Mouse (Mus musculus): Measurements from ENCODE around the gene Cdh13. TPM values are rescaled to one million over a fixed set of nuclear protein-coding genes. Genes with fewer than 3 reads are reported as not detected.

Gene Cdh13
- polyA plus RNA-seq, 1 experiment from 2014 or later, result 18.5 TPM

DNA sequence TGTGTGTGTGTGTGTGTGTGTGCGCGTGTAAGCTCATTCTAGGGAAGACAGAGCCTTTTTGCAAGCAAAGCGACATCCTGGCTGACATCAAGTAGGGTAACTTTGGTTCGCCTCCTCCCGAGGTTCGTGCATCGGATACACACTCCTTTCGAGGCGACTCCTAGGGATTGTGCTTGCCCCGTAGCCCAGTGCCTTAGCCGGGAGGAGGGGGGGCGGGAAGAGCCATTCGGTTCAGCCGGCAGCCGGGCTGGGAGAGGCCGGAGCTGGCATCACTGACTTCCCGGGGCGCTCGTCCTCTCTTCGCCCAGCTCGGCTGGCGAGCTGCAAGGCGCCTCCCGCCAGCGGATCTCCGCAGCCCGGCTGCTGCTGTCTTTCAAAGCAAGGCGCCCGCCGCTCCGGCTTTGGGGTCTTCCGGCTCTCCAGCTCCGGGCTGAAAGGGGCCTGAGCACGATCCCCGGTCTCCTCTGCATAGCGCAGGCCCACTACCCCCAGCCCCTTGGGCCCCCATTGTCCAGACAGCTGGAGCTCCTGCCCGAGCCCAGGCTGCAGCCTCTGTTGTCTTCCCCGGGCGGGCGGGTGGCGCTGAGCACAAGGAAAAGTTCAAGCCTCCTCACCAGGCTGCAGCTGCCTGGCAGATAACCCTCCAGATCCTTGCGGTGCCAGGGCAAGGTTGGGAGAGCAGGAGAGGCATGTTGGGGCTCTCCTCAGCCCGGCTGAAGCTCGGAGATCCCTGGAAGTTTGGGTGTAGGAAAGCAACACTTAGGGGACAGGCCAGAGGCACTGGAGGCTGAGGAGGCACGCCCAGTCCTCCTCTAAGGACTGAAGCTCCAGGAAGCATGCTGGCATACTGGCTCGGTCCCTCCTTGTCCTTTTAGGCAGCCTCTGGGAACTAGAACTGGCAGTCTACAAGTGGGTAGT lies 838 bp downstream of the Cdh13 start:
- DNase-seq (ENCODE audit: low spot score) (peak; percentile 49), ATAC-seq (ENCODE audit: low FRiP score, low TSS enrichment) (no peak)
- WGBS, result 2% methylated on average over 32 of the region's 46 CpGs
- Histone ChIP-seq H3K27ac (replicated peaks) (peak overlapping the region; percentile 78), H3K36me3 (ENCODE audit: control insufficient read depth, insufficient read depth, low read length) (no peaks in the 10 kb centered on the region), H3K27me3 (ENCODE audit: control insufficient read depth, insufficient read depth, low read length) (no peaks in the 10 kb centered on the region), H3K4me2 (replicated peaks; ENCODE audit: low read depth) (peak overlapping the region; percentile 77), H3K9ac (ENCODE audit: low read length) (peak overlapping the region; percentile 72), H3K4me3 (ENCODE audit: low read depth, low read length) (peak overlapping the region; percentile 56), H3K4me1 (replicated peaks; ENCODE audit: control insufficient read depth, insufficient read depth) (no peaks in the 10 kb centered on the region; the same call in 1 of the 2 replicates), H3K9me3 (ENCODE audit: control insufficient read depth, low read length) (no peaks in the 10 kb centered on the region)
- TF ChIP-seq EP300 (optimal IDR thresholded peaks at IDR 0.05) (no peak), CTCF (IDR thresholded peaks at IDR 0.05; ENCODE audit: low read depth) (no peak)

- Histone ChIP-seq H3K4me2 (replicated peaks; ENCODE audit: low read depth) (peak overlapping the region; percentile 77), H3K9ac (ENCODE audit: low read length) (no peak overlapping the region), H3K27me3 (ENCODE audit: control insufficient read depth, insufficient read depth, low read length) (no peaks in the 10 kb centered on the region), H3K4me3 (ENCODE audit: low read depth, low read length) (peak overlapping the region; percentile 56; the same call in 1 of the 2 replicates), H3K27ac (replicated peaks) (peak overlapping the region; percentile 78), H3K36me3 (ENCODE audit: control insufficient read depth, insufficient read depth, low read length) (no peaks in the 10 kb centered on the region), H3K9me3 (ENCODE audit: control insufficient read depth, low read length) (no peaks in the 10 kb centered on the region), H3K4me1 (replicated peaks; ENCODE audit: control insufficient read depth, insufficient read depth) (no peaks in the 10 kb centered on the region; the same call in 1 of the 2 replicates)
- TF ChIP-seq EP300 (optimal IDR thresholded peaks at IDR 0.05), result no peak
- no peak for TF ChIP-seq CTCF (IDR thresholded peaks at IDR 0.05; ENCODE audit: low read depth)
- peak; percentile 21 for ATAC-seq (ENCODE audit: low FRiP score, low TSS enrichment)
- 28% methylated on average over 10 of the region's 10 CpGs for WGBS
- peak; percentile 39 for DNase-seq (ENCODE audit: low spot score)
These were observed 2.2 kb downstream of the Cdh13 start for GRCm38 (mm10) chr8:118285596-118286281.

GRCm38 (mm10) chr8:118286282-118287180 lies 3.0 kb downstream of the Cdh13 start:
- Histone ChIP-seq H3K9ac (ENCODE audit: low read length) (no peak overlapping the region), H3K4me3 (ENCODE audit: low read depth, low read length) (no peak overlapping the region), H3K9me3 (ENCODE audit: control insufficient read depth, low read length) (no peaks in the 10 kb centered on the region), H3K4me1 (replicated peaks; ENCODE audit: control insufficient read depth, insufficient read depth) (no peaks in the 10 kb centered on the region; the same call in 1 of the 2 replicates), H3K27ac (replicated peaks) (peak overlapping the region; percentile 78), H3K4me2 (replicated peaks; ENCODE audit: low read depth) (0 out of 2 replicates have a peak overlapping the region, but pooled peaks have one; percentile 20), H3K36me3 (ENCODE audit: control insufficient read depth, insufficient read depth, low read length) (no peaks in the 10 kb centered on the region), H3K27me3 (ENCODE audit: control insufficient read depth, insufficient read depth, low read length) (no peaks in the 10 kb centered on the region)
- TF ChIP-seq EP300 (optimal IDR thresholded peaks at IDR 0.05) (no peak), CTCF (IDR thresholded peaks at IDR 0.05; ENCODE audit: low read depth) (no peak)
- DNase-seq (ENCODE audit: low spot score) (peak; percentile 55), ATAC-seq (ENCODE audit: low FRiP score, low TSS enrichment) (peak; percentile 64)
- WGBS, result 22% methylated on average over 10 of the region's 10 CpGs

- Histone ChIP-seq H3K36me3 (ENCODE audit: control insufficient read depth, insufficient read depth, low read length) (no peaks in the 10 kb centered on the region), H3K4me1 (replicated peaks; ENCODE audit: control insufficient read depth, insufficient read depth) (no peaks in the 10 kb centered on the region; the same call in 1 of the 2 replicates), H3K4me2 (replicated peaks; ENCODE audit: low read depth) (no peak overlapping the region), H3K27ac (replicated peaks) (0 out of 2 replicates have a peak overlapping the region, but pooled peaks have one; percentile 18), H3K9ac (ENCODE audit: low read length) (no peak overlapping the region), H3K27me3 (ENCODE audit: control insufficient read depth, insufficient read depth, low read length) (no peaks in the 10 kb centered on the region), H3K4me3 (ENCODE audit: low read depth, low read length) (no peak overlapping the region), H3K9me3 (ENCODE audit: control insufficient read depth, low read length) (no peaks in the 10 kb centered on the region)
- no peak for DNase-seq (ENCODE audit: low spot score)
- TF ChIP-seq EP300 (optimal IDR thresholded peaks at IDR 0.05), result no peak
- TF ChIP-seq CTCF (IDR thresholded peaks at IDR 0.05; ENCODE audit: low read depth), result peak; percentile 71
- 43% methylated on average over 9 of the region's 9 CpGs for WGBS
- ATAC-seq (ENCODE audit: low FRiP score, low TSS enrichment), result no peak
These were observed 4.0 kb downstream of the Cdh13 start for GRCm38 (mm10) chr8:118287496-118287895.

GRCm38 (mm10) chr8:118288259-118288952 lies 4.9 kb downstream of the Cdh13 start:
- DNase-seq (ENCODE audit: low spot score), result no peak
- ATAC-seq (ENCODE audit: low FRiP score, low TSS enrichment), result no peak
- no peaks in the 10 kb centered on the region for H3K27me3 ChIP-seq (ENCODE audit: control insufficient read depth, insufficient read depth, low read length)
- H3K4me2 ChIP-seq (replicated peaks; ENCODE audit: low read depth), result no peak overlapping the region
- H3K9me3 ChIP-seq (ENCODE audit: control insufficient read depth, low read length), result no peaks in the 10 kb centered on the region
- 63% methylated on average over 8 of the region's 8 CpGs for WGBS
- no peak overlapping the region for H3K9ac ChIP-seq (ENCODE audit: low read length)
- H3K36me3 ChIP-seq (ENCODE audit: control insufficient read depth, insufficient read depth, low read length), result no peaks in the 10 kb centered on the region
- TF ChIP-seq CTCF (IDR thresholded peaks at IDR 0.05; ENCODE audit: low read depth), result peak; percentile 43
- no peak for TF ChIP-seq EP300 (optimal IDR thresholded peaks at IDR 0.05)
- no peak overlapping the region for H3K4me3 ChIP-seq (ENCODE audit: low read depth, low read length)
- 0 out of 2 replicates have a peak overlapping the region, but pooled peaks have one; percentile 30 for H3K27ac ChIP-seq (replicated peaks)
- H3K4me1 ChIP-seq (replicated peaks; ENCODE audit: control insufficient read depth, insufficient read depth), result no peaks in the 10 kb centered on the region; the same call in 1 of the 2 replicates

Measured in stomach, postnatal 0 days (tissue).